In genomic region chr7:29168121-29168695, GRCm38 (mm10) we compare ENCODE assay signal across 10 mouse cellular contexts. TPM values are rescaled to one million over a fixed set of nuclear protein-coding genes. Genes with fewer than 3 reads are reported as not detected.
DNase-seq lines count a peak whose midpoint lies in the region; ATAC-seq and TF ChIP-seq lines count a peak whose summit lies in the region.
"Had no signal": no experiment of that assay in that cellular context is flagged by ENCODE, and none has a peak within 500 bp of the region (broad histone marks: within the 10 kb centered on the region; RNA-seq: fewer than 3 reads in every experiment).

No protein-coding gene starts in this region.

- H3K4me3 ChIP-seq in forebrain, embryonic 11.5 days (ENCODE audit: low read depth, low read length): peak overlapping the region; percentile 70
- H3K4me3 ChIP-seq in liver, embryonic 15.5 days (replicated peaks): no peak overlapping the region
- H3K4me3 ChIP-seq in thymus, adult 2 months (ENCODE audit: control insufficient read depth, insufficient read depth, low read length): no peak overlapping the region

- no peak for ATAC-seq in forebrain, embryonic 11.5 days (replicated peaks; ENCODE audit: low FRiP score)
- no peak for ATAC-seq in liver, embryonic 15.5 days (ENCODE audit: insufficient read depth)
- ATAC-seq in erythroblast, adult 5-6 weeks (replicated peaks; ENCODE audit: low FRiP score, poor library complexity, severe bottlenecking): no peak

- H3K4me2 ChIP-seq in forebrain, embryonic 11.5 days (ENCODE audit: low read depth, low read length, severe bottlenecking): peak overlapping the region; percentile 79
- H3K4me2 ChIP-seq in liver, embryonic 15.5 days: peak overlapping the region; percentile 71; the same call in 1 of the 2 replicates

- peak; percentile 56 for DNase-seq in cerebellum, adult 9-11 months
- no peak for DNase-seq in cerebellum, adult 9-10 months
- DNase-seq in 3134 (ENCODE audit: extremely low read depth, insufficient read length, low spot score): peak; percentile 34
- DNase-seq in forebrain, embryonic 11.5 days (ENCODE audit: low spot score): no peak
- DNase-seq in thymus, adult 2 months: no peak
- no peak for DNase-seq in testis, postnatal 10 days (ENCODE audit: low spot score)
- DNase-seq: lung, adult 18-20 months; thymus, postnatal 25 days had no signal

- H3K27ac ChIP-seq in forebrain, embryonic 11.5 days (ENCODE audit: low read depth, low read length): peak overlapping the region; percentile 77; the same call in 1 of the 2 replicates
- no peak overlapping the region for H3K27ac ChIP-seq in liver, embryonic 15.5 days (replicated peaks)
- H3K27ac ChIP-seq in thymus, adult 2 months (ENCODE audit: control insufficient read depth, insufficient read depth, low read length): no peak overlapping the region

- TF ChIP-seq POLR2A in thymus, adult 2 months (IDR thresholded peaks at IDR 0.05; ENCODE audit: control insufficient read depth, extremely low read depth, insufficient read depth, low read length, poor library complexity): no peak

- no peaks in the 10 kb centered on the region for H3K36me3 ChIP-seq in forebrain, embryonic 11.5 days (ENCODE audit: control insufficient read depth, insufficient read depth, low read length)
- H3K36me3 ChIP-seq in liver, embryonic 15.5 days (replicated peaks): peaks cover 1% of the 10 kb centered on the region; the same call in 1 of the 2 replicates
- peaks cover 8% of the 10 kb centered on the region for H3K36me3 ChIP-seq in thymus, adult 2 months (ENCODE audit: control insufficient read depth, insufficient read depth, low read length)

- H3K27me3 ChIP-seq in forebrain, embryonic 11.5 days (ENCODE audit: control insufficient read depth, insufficient read depth, low read length): peaks cover 27% of the 10 kb centered on the region
- H3K27me3 ChIP-seq in liver, embryonic 15.5 days: peaks cover 68% of the 10 kb centered on the region
- H3K27me3 ChIP-seq in thymus, adult 2 months (ENCODE audit: control insufficient read depth, insufficient read depth, low read length): peaks cover 21% of the 10 kb centered on the region

- TF ChIP-seq CTCF in thymus, adult 2 months (IDR thresholded peaks at IDR 0.05; ENCODE audit: borderline replicate concordance, control insufficient read depth, extremely low read depth, insufficient read depth, low read length, poor library complexity): no peak

- WGBS in forebrain, embryonic 11.5 days: under 1% methylated on average over 10 of the region's 10 CpGs
- 18% methylated on average over 10 of the region's 10 CpGs for WGBS in liver, embryonic 15.5 days (ENCODE audit: insufficient replicate concordance)
- 56% methylated on average over 10 of the region's 10 CpGs for WGBS in thymus, adult 2 months

- peaks cover 29% of the 10 kb centered on the region for H3K4me1 ChIP-seq in forebrain, embryonic 11.5 days (replicated peaks; ENCODE audit: control insufficient read depth, insufficient read depth, low read length)
- peaks cover 36% of the 10 kb centered on the region for H3K4me1 ChIP-seq in liver, embryonic 15.5 days (replicated peaks)
- H3K4me1 ChIP-seq in thymus, adult 2 months (replicated peaks; ENCODE audit: control insufficient read depth, insufficient read depth, low read length): peaks cover 31% of the 10 kb centered on the region

- H3K9ac ChIP-seq in forebrain, embryonic 11.5 days (ENCODE audit: low read length): peak overlapping the region; percentile 65
- no peak overlapping the region for H3K9ac ChIP-seq in liver, embryonic 15.5 days

- H3K9me3 ChIP-seq in forebrain, embryonic 11.5 days (ENCODE audit: control insufficient read depth, low read length): no peaks in the 10 kb centered on the region
- no peaks in the 10 kb centered on the region for H3K9me3 ChIP-seq in liver, embryonic 15.5 days (replicated peaks)

RNA-seq across cellular contexts. Expression of gene Ggn, which starts 1.8 kb away (rescaled TPM):
- 0.52 and 0.53 TPM in 2 replicates for polyA plus RNA-seq in forebrain, embryonic 11.5 days (2014; fragmentation: Nextera tagmentation; extraction: Ambion mirVana)
- 0.05 TPM in 1 of 2 replicates, not detected in the other for polyA plus RNA-seq in liver, embryonic 15.5 days (2015; fragmentation: Nextera tagmentation; extraction: Ambion mirVana)
- polyA plus RNA-seq in thymus, adult 2 months (2012; rRNA removed): 0.53 and 0.66 TPM in 2 replicates
- not detected in 2 replicates for total RNA-seq in erythroblast, adult 5-6 weeks (2015; ENCODE audit: low replicate concordance)
- total RNA-seq in erythroblast, adult 5-6 weeks (2017; ENCODE audit: low replicate concordance): not detected in 2 replicates

RNA-seq across cellular contexts. Expression of gene Spred3, which starts 2.0 kb away (rescaled TPM):
- polyA plus RNA-seq in forebrain, embryonic 11.5 days (2014; fragmentation: Nextera tagmentation; extraction: Ambion mirVana): 7.8 TPM in 2 replicates
- 0.13 and 0.21 TPM in 2 replicates for polyA plus RNA-seq in liver, embryonic 15.5 days (2015; fragmentation: Nextera tagmentation; extraction: Ambion mirVana)
- polyA plus RNA-seq in thymus, adult 2 months (2012; rRNA removed): 2.2 and 2.7 TPM in 2 replicates
- 0.77 and 0.84 TPM in 2 replicates for total RNA-seq in erythroblast, adult 5-6 weeks (2015; ENCODE audit: low replicate concordance)
- total RNA-seq in erythroblast, adult 5-6 weeks (2017; ENCODE audit: low replicate concordance): 0.84 and 0.85 TPM in 2 replicates

RNA-seq across cellular contexts. Expression of gene Fam98c, which starts 12.2 kb away (rescaled TPM):
- 12.6 and 16.8 TPM in 2 replicates for polyA plus RNA-seq in forebrain, embryonic 11.5 days (2014; fragmentation: Nextera tagmentation; extraction: Ambion mirVana)
- 6.2 and 6.5 TPM in 2 replicates for polyA plus RNA-seq in liver, embryonic 15.5 days (2015; fragmentation: Nextera tagmentation; extraction: Ambion mirVana)
- polyA plus RNA-seq in thymus, adult 2 months (2012; rRNA removed): 88.8 and 92.3 TPM in 2 replicates
- 2.1 and 4.6 TPM in 2 replicates for total RNA-seq in erythroblast, adult 5-6 weeks (2015; ENCODE audit: low replicate concordance)
- 1.5 and 2.7 TPM in 2 replicates for total RNA-seq in erythroblast, adult 5-6 weeks (2017; ENCODE audit: low replicate concordance)

RNA-seq across cellular contexts. Expression of gene Psmd8, which starts 12.3 kb away (rescaled TPM):
- 291 and 297 TPM in 2 replicates for polyA plus RNA-seq in forebrain, embryonic 11.5 days (2014; fragmentation: Nextera tagmentation; extraction: Ambion mirVana)
- polyA plus RNA-seq in liver, embryonic 15.5 days (2015; fragmentation: Nextera tagmentation; extraction: Ambion mirVana): 110 and 112 TPM in 2 replicates
- 254 and 284 TPM in 2 replicates for polyA plus RNA-seq in thymus, adult 2 months (2012; rRNA removed)
- 37.1 and 71.3 TPM in 2 replicates for total RNA-seq in erythroblast, adult 5-6 weeks (2015; ENCODE audit: low replicate concordance)
- total RNA-seq in erythroblast, adult 5-6 weeks (2017; ENCODE audit: low replicate concordance): 50.2 and 52.3 TPM in 2 replicates

RNA-seq across cellular contexts. Expression of gene Rasgrp4, which starts 33.6 kb away (rescaled TPM):
- 0.67 and 1.2 TPM in 2 replicates for polyA plus RNA-seq in forebrain, embryonic 11.5 days (2014; fragmentation: Nextera tagmentation; extraction: Ambion mirVana)
- polyA plus RNA-seq in liver, embryonic 15.5 days (2015; fragmentation: Nextera tagmentation; extraction: Ambion mirVana): 0.79 and 0.96 TPM in 2 replicates
- polyA plus RNA-seq in thymus, adult 2 months (2012; rRNA removed): 44.9 and 54.5 TPM in 2 replicates
- 3.5 and 23.4 TPM in 2 replicates for total RNA-seq in erythroblast, adult 5-6 weeks (2015; ENCODE audit: low replicate concordance)
- total RNA-seq in erythroblast, adult 5-6 weeks (2017; ENCODE audit: low replicate concordance): 4.7 and 5.5 TPM in 2 replicates

Comparison
In these comparisons a context has a peak if more than half of its experiments do, and no peak if none do; other contexts are left out.
1. DNase-seq: peak in cerebellum, adult 9-11 months (single experiment) and 3134 (single experiment); none in cerebellum, adult 9-10 months (single experiment), forebrain, embryonic 11.5 days (single experiment), thymus, adult 2 months (single experiment) and testis, postnatal 10 days (single experiment).